Mouse (Mus musculus): ENCODE data around the gene Crybb2.

GRCm38 (mm10) chr5:113009183-113009820 lies 60.6 kb downstream of the Crybb2 start:
- TF ChIP-seq CTCF (IDR thresholded peaks at IDR 0.05) (no peak), POLR2A (IDR thresholded peaks at IDR 0.05; ENCODE audit: insufficient read depth, low read depth, low read length) (no peak)

All from heart, adult 2 months (tissue).